Mouse (Mus musculus): Measurements from ENCODE around the gene Rasgrf1. TPM values are rescaled to one million over a fixed set of nuclear protein-coding genes. Genes with fewer than 3 reads are reported as not detected.

Rasgrf1 gene
- polyA plus RNA-seq, 1 experiment from 2014 or later = 0.13 TPM

DNA sequence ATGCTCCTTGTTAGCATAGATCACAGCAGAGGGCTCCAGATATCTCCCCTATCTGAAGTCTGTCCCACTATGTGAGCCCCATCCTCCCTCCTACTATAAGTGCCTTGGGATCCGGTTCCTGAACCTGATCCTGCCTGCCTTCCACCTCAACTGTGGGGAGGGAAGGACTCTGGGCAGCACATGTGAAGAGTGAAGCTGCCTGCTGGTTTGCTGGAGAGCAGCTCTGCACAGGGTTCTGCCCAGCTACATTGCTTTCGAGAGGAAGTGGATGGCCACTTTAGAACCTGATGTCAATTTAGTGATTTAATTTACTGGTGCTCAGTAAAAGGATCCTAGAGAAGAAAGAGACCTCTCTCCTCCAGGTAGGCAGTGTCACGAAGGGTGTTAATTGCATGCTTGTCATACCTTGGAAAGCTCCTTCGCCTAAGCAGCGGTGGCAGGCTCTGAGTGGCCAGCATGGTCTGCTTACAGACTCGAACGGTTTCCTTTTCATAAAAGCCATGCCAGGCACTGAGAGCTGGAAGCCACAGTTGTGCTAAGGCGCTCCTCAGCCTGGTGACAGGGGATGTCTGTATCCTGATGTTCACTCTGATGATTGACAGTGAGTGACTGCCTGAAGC, 45.3 kb downstream of the Rasgrf1 start:
- 48% methylated on average over 8 of the region's 8 CpGs for WGBS
- Histone ChIP-seq H3K9me3 (no peaks in the 10 kb centered on the region), H3K27me3 (ENCODE audit: insufficient read depth, poor library complexity, severe bottlenecking) (no peaks in the 10 kb centered on the region), H3K27ac (no peak overlapping the region), H3K4me3 (no peak overlapping the region), H3K4me1 (peaks cover 8% of the 10 kb centered on the region), H3K36me3 (no peaks in the 10 kb centered on the region)
- DNase-seq (ENCODE audit: low spot score) = peak; percentile 70

DNA sequence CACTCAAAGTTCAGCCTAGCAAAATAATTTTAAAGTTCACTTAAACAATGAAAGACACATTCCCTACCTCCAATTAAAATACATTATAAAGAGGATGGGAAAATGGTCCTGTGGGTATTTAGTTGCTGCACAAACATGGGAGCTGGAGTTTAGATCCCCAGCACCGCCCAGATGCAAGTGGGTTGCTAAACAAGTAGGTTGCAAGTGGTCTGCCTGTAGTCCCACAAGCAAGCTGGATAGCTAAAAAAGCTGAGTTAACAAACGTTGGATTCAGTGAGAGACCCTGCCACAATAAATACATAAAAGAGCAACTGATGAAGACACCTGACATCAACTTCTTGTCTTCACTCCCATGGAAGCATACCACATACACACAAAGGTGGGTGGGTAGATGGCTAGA, 49.3 kb downstream of the Rasgrf1 start:
- Histone ChIP-seq H3K27me3 (ENCODE audit: insufficient read depth, poor library complexity, severe bottlenecking) (no peaks in the 10 kb centered on the region), H3K4me3 (no peak overlapping the region), H3K36me3 (no peaks in the 10 kb centered on the region), H3K9me3 (no peaks in the 10 kb centered on the region), H3K4me1 (peaks cover 8% of the 10 kb centered on the region), H3K27ac (no peak overlapping the region)
- 78% methylated on average over 2 of the region's 2 CpGs for WGBS
- peak; percentile 73 for DNase-seq (ENCODE audit: low spot score)

DNA sequence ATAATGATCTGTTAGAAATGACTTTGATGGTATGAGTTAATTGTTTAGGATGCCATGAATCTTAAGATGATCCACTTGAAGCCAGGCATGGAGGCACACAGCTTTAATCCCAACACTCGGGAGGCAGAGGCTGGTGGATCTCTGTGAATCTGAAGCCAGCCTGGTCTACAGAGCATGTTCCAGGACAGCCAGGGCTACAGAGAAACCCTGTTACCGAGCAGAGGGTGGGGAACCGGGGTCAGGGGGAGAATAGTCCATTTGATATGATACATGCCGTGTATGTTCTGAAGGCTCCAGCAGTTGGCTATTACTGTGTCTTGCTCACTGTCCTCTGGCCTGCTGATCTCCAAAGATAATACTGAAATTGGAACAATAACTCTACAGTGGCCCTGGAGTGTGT, 54.4 kb downstream of the Rasgrf1 start:
- Histone ChIP-seq H3K27me3 (ENCODE audit: insufficient read depth, poor library complexity, severe bottlenecking) (no peaks in the 10 kb centered on the region), H3K36me3 (no peaks in the 10 kb centered on the region), H3K4me1 (no peaks in the 10 kb centered on the region), H3K4me3 (no peak overlapping the region), H3K27ac (no peak overlapping the region), H3K9me3 (no peaks in the 10 kb centered on the region)
- WGBS = 79% methylated on average over 4 of the region's 4 CpGs
- no peak for DNase-seq (ENCODE audit: low spot score)

DNA sequence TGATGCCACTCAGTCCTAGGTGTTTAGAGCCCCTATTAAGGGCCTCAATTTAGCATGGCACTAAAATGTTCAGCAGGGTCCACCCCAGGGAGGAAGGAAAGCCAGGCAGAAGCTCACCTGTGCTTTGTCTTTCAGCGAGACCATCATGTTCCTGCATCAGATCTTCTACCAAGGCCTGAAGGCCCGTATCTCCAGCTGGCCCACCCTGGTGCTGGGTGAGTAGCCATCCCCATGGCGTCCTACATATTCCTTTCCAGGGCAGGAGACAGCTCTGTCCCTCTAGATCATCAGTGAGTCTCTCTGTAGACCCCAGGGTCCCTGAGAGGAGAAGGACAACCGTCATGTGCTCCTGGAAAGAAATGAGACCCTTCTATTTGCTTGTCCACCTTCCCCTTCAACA, 58.0 kb downstream of the Rasgrf1 start:
- Histone ChIP-seq H3K36me3 (no peaks in the 10 kb centered on the region), H3K4me3 (no peak overlapping the region), H3K27ac (no peak overlapping the region), H3K27me3 (ENCODE audit: insufficient read depth, poor library complexity, severe bottlenecking) (peaks cover 17% of the 10 kb centered on the region), H3K9me3 (no peaks in the 10 kb centered on the region), H3K4me1 (peaks cover 5% of the 10 kb centered on the region)
- WGBS = 76% methylated on average over 4 of the region's 4 CpGs
- no peak for DNase-seq (ENCODE audit: low spot score)

DNA sequence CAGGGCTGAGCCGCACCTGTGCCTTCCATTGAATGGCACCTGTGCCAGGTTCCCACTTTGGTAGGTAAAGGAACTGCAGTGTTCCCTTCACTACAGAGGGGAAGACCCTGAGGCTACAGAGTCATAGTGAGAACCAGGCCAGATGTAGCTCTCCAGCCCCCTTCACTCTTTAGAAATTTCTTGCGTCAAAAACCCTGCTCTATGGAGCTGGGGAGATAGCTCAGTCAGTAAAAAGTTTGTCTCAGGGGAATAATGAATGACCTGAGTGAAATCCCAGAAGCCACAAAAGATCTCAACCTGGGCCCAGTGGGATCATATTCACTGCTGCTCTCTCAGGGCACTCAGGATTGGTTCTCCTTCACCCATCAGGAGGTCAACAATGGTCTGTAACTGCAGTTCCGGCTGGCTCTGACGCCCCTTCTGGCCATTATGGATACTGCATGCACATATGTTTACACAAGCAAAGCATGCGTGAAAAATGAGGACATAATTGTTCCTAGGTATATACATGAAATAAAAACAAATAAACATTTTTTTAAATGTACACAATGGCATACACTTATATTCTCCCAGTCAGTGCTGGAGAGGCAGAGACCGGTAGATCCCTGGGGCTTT, 59.2 kb downstream of the Rasgrf1 start:
- Histone ChIP-seq H3K9me3 (no peaks in the 10 kb centered on the region), H3K27ac (no peak overlapping the region), H3K36me3 (no peaks in the 10 kb centered on the region), H3K4me1 (peaks cover 9% of the 10 kb centered on the region), H3K4me3 (no peak overlapping the region), H3K27me3 (ENCODE audit: insufficient read depth, poor library complexity, severe bottlenecking) (peaks cover 21% of the 10 kb centered on the region)
- 78% methylated on average over 6 of the region's 6 CpGs for whole genome bisulfite sequencing
- no peak for DNase-seq (ENCODE audit: low spot score)

DNA sequence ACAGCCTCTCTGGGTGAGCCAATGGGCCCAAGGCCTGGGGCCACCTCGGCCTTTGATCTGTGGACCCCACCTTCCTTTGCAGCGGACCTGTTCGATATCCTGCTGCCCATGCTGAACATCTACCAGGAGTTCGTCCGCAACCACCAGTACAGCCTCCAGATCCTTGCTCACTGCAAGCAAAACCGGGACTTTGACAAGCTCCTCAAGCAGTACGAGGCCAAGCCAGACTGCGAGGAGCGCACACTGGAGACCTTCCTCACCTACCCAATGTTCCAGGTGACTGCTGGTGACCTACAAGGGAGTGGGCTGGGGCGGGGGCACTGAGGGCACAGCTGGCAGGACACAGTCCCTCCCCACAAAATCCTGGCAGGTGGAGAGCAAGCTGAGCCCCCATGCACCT, 60.6 kb downstream of the Rasgrf1 start:
- H3K27me3 ChIP-seq (ENCODE audit: insufficient read depth, poor library complexity, severe bottlenecking) = peaks cover 26% of the 10 kb centered on the region
- DNase-seq (ENCODE audit: low spot score) = no peak
- no peak overlapping the region for H3K4me3 ChIP-seq
- no peaks in the 10 kb centered on the region for H3K36me3 ChIP-seq
- peaks cover 9% of the 10 kb centered on the region for H3K4me1 ChIP-seq
- H3K9me3 ChIP-seq = no peaks in the 10 kb centered on the region
- no peak overlapping the region for H3K27ac ChIP-seq
- WGBS = 87% methylated on average over 10 of the region's 10 CpGs

DNA sequence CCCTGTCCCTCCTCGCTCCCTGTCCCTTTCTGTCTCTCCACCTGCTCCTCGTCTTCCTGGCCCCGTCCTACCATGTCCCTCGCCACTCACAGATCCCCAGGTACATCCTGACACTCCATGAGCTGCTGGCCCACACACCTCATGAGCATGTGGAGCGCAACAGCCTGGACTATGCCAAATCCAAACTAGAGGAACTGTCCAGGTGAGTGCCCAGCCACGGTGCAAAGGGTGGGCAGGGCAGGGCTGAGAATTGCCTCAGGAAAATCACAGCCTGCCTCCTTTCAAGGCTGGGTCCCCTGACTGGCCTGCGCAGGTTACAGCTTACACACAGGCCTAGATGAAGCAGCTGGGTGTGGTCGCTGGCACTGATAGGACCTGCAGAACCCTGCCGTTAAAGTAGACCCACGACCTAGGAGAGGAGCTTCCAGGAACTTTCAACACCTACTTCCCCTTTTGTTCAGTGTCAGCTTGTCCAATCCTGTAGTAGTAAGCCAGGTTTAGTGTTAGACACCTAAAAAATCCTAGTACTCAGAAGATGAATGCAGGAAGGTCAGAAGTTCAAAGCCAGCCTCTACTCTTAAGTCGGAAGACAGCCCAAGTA, 61.3 kb downstream of the Rasgrf1 start:
- Histone ChIP-seq H3K4me1 (peaks cover 9% of the 10 kb centered on the region), H3K36me3 (no peaks in the 10 kb centered on the region), H3K27ac (no peak overlapping the region), H3K4me3 (no peak overlapping the region), H3K9me3 (no peaks in the 10 kb centered on the region), H3K27me3 (ENCODE audit: insufficient read depth, poor library complexity, severe bottlenecking) (peaks cover 26% of the 10 kb centered on the region)
- DNase-seq (ENCODE audit: low spot score) = no peak
- 66% methylated on average over 11 of the region's 11 CpGs for WGBS

DNA sequence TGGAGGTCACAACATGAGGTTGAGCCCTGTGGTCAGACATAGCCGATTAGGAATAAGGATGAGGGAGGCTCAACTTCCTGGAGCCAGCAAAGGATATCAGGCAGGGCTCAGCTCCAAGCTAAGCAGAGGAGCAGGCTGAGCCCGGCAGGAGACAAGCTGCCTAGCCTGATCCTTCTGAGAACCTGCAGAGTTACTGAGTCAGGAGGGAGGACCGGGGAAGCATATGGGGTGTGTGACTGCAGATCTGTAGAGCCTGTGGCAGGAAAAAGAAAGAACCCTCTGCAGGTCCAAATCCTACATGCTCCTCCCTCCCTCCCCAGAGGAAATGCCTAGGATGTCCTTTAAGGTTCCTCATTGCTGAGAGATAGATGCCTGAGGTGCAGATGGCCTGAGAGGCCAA, 62.6 kb downstream of the Rasgrf1 start:
- Histone ChIP-seq H3K27me3 (ENCODE audit: insufficient read depth, poor library complexity, severe bottlenecking) (peaks cover 32% of the 10 kb centered on the region), H3K36me3 (no peaks in the 10 kb centered on the region), H3K27ac (no peak overlapping the region), H3K9me3 (no peaks in the 10 kb centered on the region), H3K4me1 (peaks cover 9% of the 10 kb centered on the region), H3K4me3 (no peak overlapping the region)
- WGBS = 19% methylated on average over 3 of the region's 3 CpGs
- no peak for DNase-seq (ENCODE audit: low spot score)

DNA sequence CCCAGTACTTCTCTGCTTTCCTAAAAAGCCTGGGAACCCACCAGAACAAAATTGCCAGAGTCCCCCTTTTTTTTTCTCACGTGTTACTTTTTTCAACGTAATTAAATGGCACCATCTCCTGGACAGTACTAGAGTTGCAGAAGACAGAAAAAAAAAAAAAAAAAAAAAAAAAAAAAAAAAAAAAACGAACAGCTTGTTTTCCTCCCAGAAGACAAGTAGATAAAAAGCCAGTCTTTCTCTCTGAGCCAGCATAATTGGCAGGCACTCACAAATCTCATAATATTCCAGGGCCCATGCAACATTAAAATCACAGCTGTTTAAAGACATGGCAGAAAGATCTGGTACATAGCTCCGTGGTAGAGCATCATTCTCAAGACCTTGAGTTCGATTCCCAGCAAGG, 64.1 kb downstream of the Rasgrf1 start:
- Histone ChIP-seq H3K27ac (no peak overlapping the region), H3K36me3 (no peaks in the 10 kb centered on the region), H3K4me3 (no peak overlapping the region), H3K27me3 (ENCODE audit: insufficient read depth, poor library complexity, severe bottlenecking) (peaks cover 32% of the 10 kb centered on the region), H3K4me1 (peaks cover 9% of the 10 kb centered on the region), H3K9me3 (no peaks in the 10 kb centered on the region)
- 31% methylated on average over 5 of the region's 5 CpGs for WGBS
- no peak for DNase-seq (ENCODE audit: low spot score)

DNA sequence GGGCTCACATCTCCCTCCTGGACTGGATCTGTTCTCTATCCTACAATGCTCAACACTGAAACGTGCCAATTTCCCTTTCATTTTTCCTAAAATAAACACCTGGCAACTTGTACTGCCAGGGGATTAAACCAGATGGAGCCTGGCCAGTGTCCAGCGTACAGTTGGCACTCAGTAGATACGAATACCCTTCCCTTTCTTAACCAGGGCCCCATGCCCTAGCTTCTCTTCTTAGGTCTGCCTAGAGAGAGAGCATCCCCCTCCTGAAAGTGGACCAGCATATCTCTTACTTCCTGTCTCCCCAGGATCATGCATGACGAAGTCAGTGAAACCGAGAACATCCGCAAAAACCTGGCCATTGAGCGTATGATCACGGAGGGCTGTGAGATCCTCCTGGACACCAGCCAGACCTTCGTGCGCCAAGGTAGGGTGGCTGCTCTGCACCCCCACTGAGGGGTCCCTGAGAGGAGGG, 64.8 kb downstream of the Rasgrf1 start:
- H3K27ac ChIP-seq = no peak overlapping the region
- peaks cover 32% of the 10 kb centered on the region for H3K27me3 ChIP-seq (ENCODE audit: insufficient read depth, poor library complexity, severe bottlenecking)
- no peak for DNase-seq (ENCODE audit: low spot score)
- peaks cover 9% of the 10 kb centered on the region for H3K4me1 ChIP-seq
- WGBS = 75% methylated on average over 10 of the region's 10 CpGs
- H3K4me3 ChIP-seq = no peak overlapping the region
- H3K36me3 ChIP-seq = no peaks in the 10 kb centered on the region
- H3K9me3 ChIP-seq = no peaks in the 10 kb centered on the region

DNA sequence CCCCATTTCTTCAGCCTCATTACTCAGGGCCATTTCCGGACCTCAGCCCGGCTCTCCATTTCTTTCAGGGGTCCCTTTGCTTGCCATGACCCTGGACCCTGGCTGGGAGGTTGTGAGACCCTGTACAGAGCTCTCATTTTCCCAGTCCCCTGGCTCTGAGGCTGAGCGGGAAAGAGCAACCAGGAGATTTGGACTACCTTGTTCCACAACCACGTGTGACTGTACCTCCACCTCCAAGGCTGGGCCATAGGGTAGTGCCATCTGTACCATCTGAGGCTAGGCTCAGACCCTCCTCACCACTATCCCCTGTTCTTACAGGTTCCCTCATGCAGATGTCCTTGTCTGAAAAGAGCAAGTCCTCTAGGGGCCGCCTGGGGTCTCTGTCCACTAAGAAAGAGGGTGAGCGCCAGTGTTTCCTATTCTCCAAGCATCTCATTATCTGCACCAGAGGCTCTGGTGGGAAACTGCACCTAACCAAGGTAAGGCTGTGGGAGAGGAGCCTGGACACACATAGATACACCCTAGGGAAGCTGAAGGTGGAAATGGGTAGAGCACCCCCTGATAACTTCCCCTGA, 66.7 kb downstream of the Rasgrf1 start:
- no peak overlapping the region for H3K27ac ChIP-seq
- no peaks in the 10 kb centered on the region for H3K9me3 ChIP-seq
- DNase-seq (ENCODE audit: low spot score) = no peak
- H3K4me1 ChIP-seq = peaks cover 9% of the 10 kb centered on the region
- WGBS = 68% methylated on average over 6 of the region's 6 CpGs
- H3K4me3 ChIP-seq = no peak overlapping the region
- H3K27me3 ChIP-seq (ENCODE audit: insufficient read depth, poor library complexity, severe bottlenecking) = peaks cover 24% of the 10 kb centered on the region
- H3K36me3 ChIP-seq = no peaks in the 10 kb centered on the region

DNA sequence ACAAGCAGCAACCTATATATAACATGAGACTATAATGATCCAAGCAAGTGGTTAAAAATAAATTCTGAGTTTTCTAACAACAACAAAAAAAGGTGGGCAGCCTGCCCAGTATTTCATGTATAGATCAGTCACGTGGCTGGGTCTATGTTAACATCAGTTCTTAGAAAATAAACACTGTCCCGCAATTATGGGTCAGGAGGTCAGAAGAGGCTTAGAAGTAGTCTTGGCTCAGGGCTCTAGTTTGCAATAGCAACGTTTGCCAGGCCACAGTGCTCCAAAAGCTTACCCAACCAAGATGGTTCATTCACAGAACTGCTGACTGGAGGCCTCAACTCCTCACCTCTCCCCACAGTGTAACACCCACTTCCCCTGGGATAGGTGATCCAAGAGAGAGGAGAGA, 69.5 kb downstream of the Rasgrf1 start:
- 53% methylated on average over 3 of the region's 3 CpGs for WGBS
- no peak overlapping the region for H3K4me3 ChIP-seq
- H3K27me3 ChIP-seq (ENCODE audit: insufficient read depth, poor library complexity, severe bottlenecking) = peaks cover 11% of the 10 kb centered on the region; the same call in 1 of the 2 replicates
- H3K36me3 ChIP-seq = no peaks in the 10 kb centered on the region
- H3K27ac ChIP-seq = no peak overlapping the region
- no peaks in the 10 kb centered on the region for H3K9me3 ChIP-seq
- no peak for DNase-seq (ENCODE audit: low spot score)
- H3K4me1 ChIP-seq = no peaks in the 10 kb centered on the region

DNA sequence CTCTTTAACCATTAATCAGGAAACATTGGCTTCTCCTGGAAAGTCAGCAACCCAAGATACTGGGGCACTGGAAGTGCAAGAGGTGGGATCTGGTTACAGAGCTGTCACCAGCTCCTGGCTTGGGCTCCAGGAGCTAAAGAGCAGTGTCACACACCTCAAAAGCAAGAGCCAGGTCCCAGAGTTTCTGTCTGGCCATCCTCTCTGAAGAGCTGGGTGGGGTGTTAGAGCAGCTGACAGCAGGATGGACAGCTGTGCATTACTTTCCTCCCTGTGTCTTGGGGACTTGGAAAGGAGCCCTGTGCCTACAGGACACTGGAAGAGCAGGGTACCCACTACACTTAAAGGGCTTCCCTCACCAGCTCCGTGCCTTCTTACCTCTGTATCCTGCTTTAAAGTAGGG, 72.5 kb downstream of the Rasgrf1 start:
- H3K36me3 ChIP-seq = no peaks in the 10 kb centered on the region
- H3K9me3 ChIP-seq = no peaks in the 10 kb centered on the region
- no peaks in the 10 kb centered on the region for H3K27me3 ChIP-seq (ENCODE audit: insufficient read depth, poor library complexity, severe bottlenecking)
- WGBS = 57% methylated on average over 1 of the region's 1 CpGs
- H3K4me1 ChIP-seq = no peaks in the 10 kb centered on the region
- H3K27ac ChIP-seq = no peak overlapping the region
- no peak overlapping the region for H3K4me3 ChIP-seq
- no peak for DNase-seq (ENCODE audit: low spot score)
